Mouse (Mus musculus) stomach, postnatal 0 days (tissue): Measurements from ENCODE around the gene Clstn1.

ENCODE experiments used
- CTCF ChIP-seq: IDR thresholded peaks from 2 replicates; pipeline ENCODE4 v1.5.1; 2016; ENCODE audit warnings: antibody characterized with exemption, low read depth, mild to moderate bottlenecking, moderate library complexity
- EP300 ChIP-seq: optimal IDR thresholded peaks from 2 replicates; pipeline ENCODE3; 2016; ENCODE audit warnings: antibody characterized with exemption

- TF ChIP-seq CTCF (no peak), EP300 (no peak)
Measured at GRCm38 (mm10) chr4:149558389-149558788, 27.9 kb upstream of the Clstn1 start.
